Mouse (Mus musculus): ENCODE measurements around the gene Maco1.
A peak's percentile ranks its signal among the peaks of the same experiment; 100 is the strongest.
"Not testable (repeated sequence)": the region's sequence is repeated elsewhere in the genome, so short reads cannot be mapped to it uniquely, and the experiment has no call there.

Gene Maco1

GRCm38 (mm10) chr4:134813406-134814228 is 39.5 kb downstream of the Maco1 start:
- DNase-seq (ENCODE audit: low spot score): no peak

GRCm38 (mm10) chr4:134804765-134805164 is 48.4 kb downstream of the Maco1 start:
- peak; percentile 96 for DNase-seq (ENCODE audit: low spot score)

GRCm38 (mm10) chr4:134802765-134803164 is 50.4 kb downstream of the Maco1 start:
- no peak for DNase-seq (ENCODE audit: low spot score)

- no peak for DNase-seq (ENCODE audit: low spot score)
These were observed 51.0 kb downstream of the Maco1 start for GRCm38 (mm10) chr4:134802155-134802554.

GRCm38 (mm10) chr4:134800693-134801092 is 52.5 kb downstream of the Maco1 start:
- DNase-seq (ENCODE audit: low spot score): no peak

GRCm38 (mm10) chr4:134800098-134800497 is 53.0 kb downstream of the Maco1 start:
- no peak for DNase-seq (ENCODE audit: low spot score)

GRCm38 (mm10) chr4:134799272-134799671 is 53.9 kb downstream of the Maco1 start:
- DNase-seq (ENCODE audit: low spot score): peak; percentile 75

- DNase-seq (ENCODE audit: low spot score): no peak
These were observed 54.3 kb downstream of the Maco1 start for GRCm38 (mm10) chr4:134798861-134799260.

- no peak for DNase-seq (ENCODE audit: low spot score)
These were observed 55.5 kb downstream of the Maco1 start for GRCm38 (mm10) chr4:134797621-134798020.

GRCm38 (mm10) chr4:134796581-134797361 is 56.4 kb downstream of the Maco1 start:
- no peak for DNase-seq (ENCODE audit: low spot score)

GRCm38 (mm10) chr4:134795819-134796485 is 57.2 kb downstream of the Maco1 start:
- DNase-seq (ENCODE audit: low spot score): no peak

GRCm38 (mm10) chr4:134794959-134795358 is 58.2 kb downstream of the Maco1 start:
- DNase-seq (ENCODE audit: low spot score): not testable (repeated sequence)

GRCm38 (mm10) chr4:134793213-134793956 is 59.8 kb downstream of the Maco1 start:
- peak; percentile 78 for DNase-seq (ENCODE audit: low spot score)

GRCm38 (mm10) chr4:134791731-134792130 is 61.4 kb downstream of the Maco1 start:
- no peak for DNase-seq (ENCODE audit: low spot score)

GRCm38 (mm10) chr4:134786946-134787345 is 66.2 kb downstream of the Maco1 start:
- DNase-seq (ENCODE audit: low spot score): no peak

GRCm38 (mm10) chr4:134784701-134785100 is 68.4 kb downstream of the Maco1 start:
- DNase-seq (ENCODE audit: low spot score): no peak

- DNase-seq (ENCODE audit: low spot score): no peak
These were observed 73.8 kb downstream of the Maco1 start for GRCm38 (mm10) chr4:134779136-134779934.

GRCm38 (mm10) chr4:134776246-134776645 is 76.9 kb downstream of the Maco1 start:
- DNase-seq (ENCODE audit: low spot score): no peak

- no peak for DNase-seq (ENCODE audit: low spot score)
These were observed 77.8 kb downstream of the Maco1 start for GRCm38 (mm10) chr4:134775234-134775944.

GRCm38 (mm10) chr4:134774126-134774525 is 79.0 kb downstream of the Maco1 start:
- no peak for DNase-seq (ENCODE audit: low spot score)
